9 mouse cellular contexts compared by ENCODE assay signal in the genomic region with DNA sequence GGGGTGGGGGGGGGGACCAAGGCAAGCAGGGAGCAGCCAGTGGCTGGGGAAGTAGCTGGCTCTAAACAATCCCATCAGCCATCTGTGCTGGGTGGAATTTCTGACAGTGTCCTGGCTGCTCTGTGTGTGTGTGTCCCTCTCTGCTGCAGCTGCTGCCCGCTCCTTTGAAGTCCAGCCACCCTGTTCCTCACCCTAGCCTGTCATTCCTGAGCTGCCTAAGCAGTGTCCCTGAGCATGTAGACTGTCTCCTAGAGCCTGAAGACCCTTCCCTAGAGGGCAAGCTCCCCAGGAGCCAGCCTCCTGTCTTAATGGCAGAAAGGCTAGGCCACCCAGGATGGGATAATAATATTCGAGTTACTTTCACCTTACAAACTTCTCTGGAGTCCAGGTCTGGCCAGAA. TPM values are rescaled to one million over a fixed set of nuclear protein-coding genes. Genes with fewer than 3 reads are reported as not detected.
DNase-seq lines count a peak whose midpoint lies in the region; ATAC-seq and TF ChIP-seq lines count a peak whose summit lies in the region.
"Had no signal": no experiment of that assay in that cellular context is flagged by ENCODE, and none has a peak within 500 bp of the region (broad histone marks: within the 10 kb centered on the region; RNA-seq: fewer than 3 reads in every experiment).

No protein-coding gene starts in this region.

- H3K27ac ChIP-seq in heart, embryonic 13.5 days (replicated peaks) = peak overlapping the region; percentile 78
- peak overlapping the region; percentile 79 for H3K27ac ChIP-seq in intestine, embryonic 14.5 days (ENCODE audit: low read depth)
- peak overlapping the region; percentile 66 for H3K27ac ChIP-seq in stomach, postnatal 0 days (replicated peaks)

- H3K36me3 ChIP-seq in heart, embryonic 13.5 days = no peaks in the 10 kb centered on the region
- no peaks in the 10 kb centered on the region for H3K36me3 ChIP-seq in intestine, embryonic 14.5 days (ENCODE audit: control insufficient read depth, insufficient read depth, low read length)
- H3K36me3 ChIP-seq in stomach, postnatal 0 days (ENCODE audit: control insufficient read depth, insufficient read depth, low read length) = no peaks in the 10 kb centered on the region

- no peak for DNase-seq in heart, postnatal 14 days
- DNase-seq in retina, postnatal 1 day = peak; percentile 62
- no peak for DNase-seq in retina, embryonic 14.5 days (ENCODE audit: low spot score)
- DNase-seq in intestine, embryonic 14.5 days (ENCODE audit: low spot score) = no peak
- DNase-seq in stomach, postnatal 0 days (ENCODE audit: low spot score) = no peak
- no peak for DNase-seq in urinary bladder, postnatal 36 days (ENCODE audit: low spot score in 2 of 2)
- DNase-seq: forebrain, postnatal 0 days had no signal

- ATAC-seq in heart, embryonic 13.5 days (ENCODE audit: extremely low read depth, insufficient number of reproducible peaks, low FRiP score, low TSS enrichment) = no peak
- ATAC-seq in intestine, embryonic 14.5 days (replicated peaks; ENCODE audit: low FRiP score, low TSS enrichment, low read depth) = no peak
- no peak for ATAC-seq in stomach, postnatal 0 days (ENCODE audit: low FRiP score, low TSS enrichment)
- ATAC-seq in megakaryocyte progenitor cell, adult 5-6 weeks (replicated peaks; ENCODE audit: poor library complexity) = no peak

- WGBS in heart, embryonic 13.5 days = 39% methylated on average over 2 of the region's 2 CpGs
- WGBS in intestine, embryonic 14.5 days = 25% methylated on average over 2 of the region's 2 CpGs
- WGBS in stomach, postnatal 0 days = 27% methylated on average over 2 of the region's 2 CpGs

- TF ChIP-seq CTCF in stomach, postnatal 0 days (IDR thresholded peaks at IDR 0.05; ENCODE audit: low read depth) = no peak

- H3K4me3 ChIP-seq in heart, embryonic 13.5 days = no peak overlapping the region
- no peak overlapping the region for H3K4me3 ChIP-seq in intestine, embryonic 14.5 days (ENCODE audit: low read depth, low read length)
- no peak overlapping the region for H3K4me3 ChIP-seq in stomach, postnatal 0 days (ENCODE audit: low read depth, low read length)

- peak overlapping the region; percentile 38 for H3K9ac ChIP-seq in heart, embryonic 13.5 days
- H3K9ac ChIP-seq in intestine, embryonic 14.5 days (ENCODE audit: low read length) = peak overlapping the region; percentile 2; the same call in 1 of the 2 replicates
- 0 out of 2 replicates have a peak overlapping the region, but pooled peaks have one; percentile 38 for H3K9ac ChIP-seq in stomach, postnatal 0 days (ENCODE audit: low read length)
- H3K9ac ChIP-seq: forebrain, postnatal 0 days had no signal

- peaks cover 96% of the 10 kb centered on the region for H3K4me1 ChIP-seq in heart, embryonic 13.5 days
- H3K4me1 ChIP-seq in intestine, embryonic 14.5 days (replicated peaks; ENCODE audit: control insufficient read depth, insufficient read depth, low read length) = peaks cover 89% of the 10 kb centered on the region
- peaks cover 38% of the 10 kb centered on the region for H3K4me1 ChIP-seq in stomach, postnatal 0 days (replicated peaks; ENCODE audit: control insufficient read depth, insufficient read depth)

- no peak overlapping the region for H3K4me2 ChIP-seq in heart, embryonic 13.5 days
- no peak overlapping the region for H3K4me2 ChIP-seq in intestine, embryonic 14.5 days (ENCODE audit: low read length)
- no peak overlapping the region for H3K4me2 ChIP-seq in stomach, postnatal 0 days (replicated peaks; ENCODE audit: low read depth)

- TF ChIP-seq EP300 in stomach, postnatal 0 days (optimal IDR thresholded peaks at IDR 0.05) = no peak

- no peaks in the 10 kb centered on the region for H3K27me3 ChIP-seq in heart, embryonic 13.5 days (replicated peaks)
- H3K27me3 ChIP-seq in intestine, embryonic 14.5 days (replicated peaks; ENCODE audit: control insufficient read depth, insufficient read depth, low read length) = no peaks in the 10 kb centered on the region
- H3K27me3 ChIP-seq in stomach, postnatal 0 days (ENCODE audit: control insufficient read depth, insufficient read depth, low read length) = no peaks in the 10 kb centered on the region

- intact Hi-C loops in heart, postnatal 14 days (cut with DNase I) = no loop called here

- no peaks in the 10 kb centered on the region for H3K9me3 ChIP-seq in heart, embryonic 13.5 days
- H3K9me3 ChIP-seq in intestine, embryonic 14.5 days (ENCODE audit: control insufficient read depth, low read length) = no peaks in the 10 kb centered on the region
- H3K9me3 ChIP-seq in stomach, postnatal 0 days (ENCODE audit: control insufficient read depth, low read length) = no peaks in the 10 kb centered on the region

RNA-seq across cellular contexts. Expression of a gene that starts 47.8 kb away (rescaled TPM):
- polyA plus RNA-seq in heart, embryonic 13.5 days (2015; fragmentation: Nextera tagmentation; extraction: Ambion mirVana) = 76.0 and 82.1 TPM in 2 replicates
- total RNA-seq in heart, postnatal 14 days (2021) = 100 to 1,000 TPM; 226 to 277 TPM
- 60.8 and 65.2 TPM in 2 replicates for polyA plus RNA-seq in intestine, embryonic 14.5 days (2014; fragmentation: Nextera tagmentation; extraction: Ambion mirVana)
- polyA plus RNA-seq in stomach, postnatal 0 days (2015; fragmentation: Nextera tagmentation; extraction: Ambion mirVana) = 54.7 and 55.4 TPM in 2 replicates
- 64.5 and 73.5 TPM in 2 replicates for total RNA-seq in megakaryocyte progenitor cell, adult 5-6 weeks (2015)
- total RNA-seq in megakaryocyte progenitor cell, adult 5-6 weeks (2017) = 49.0 and 90.6 TPM in 2 replicates

RNA-seq across cellular contexts. Expression of a gene that starts 58.5 kb away (rescaled TPM):
- polyA plus RNA-seq in heart, embryonic 13.5 days (2015; fragmentation: Nextera tagmentation; extraction: Ambion mirVana) = 16.8 and 18.1 TPM in 2 replicates
- total RNA-seq in heart, postnatal 14 days (2021) = 10 to 100 TPM; 47.9 to 55.6 TPM
- polyA plus RNA-seq in intestine, embryonic 14.5 days (2014; fragmentation: Nextera tagmentation; extraction: Ambion mirVana) = 16.7 and 16.9 TPM in 2 replicates
- polyA plus RNA-seq in stomach, postnatal 0 days (2015; fragmentation: Nextera tagmentation; extraction: Ambion mirVana) = 12.8 and 13.7 TPM in 2 replicates
- 0.73 and 3.7 TPM in 2 replicates for total RNA-seq in megakaryocyte progenitor cell, adult 5-6 weeks (2015)
- total RNA-seq in megakaryocyte progenitor cell, adult 5-6 weeks (2017) = 0.12 and 1.0 TPM in 2 replicates
